Mouse (Mus musculus) forelimb bud, embryonic 11.5 days (tissue): Measurements from ENCODE around the gene Ccdc185.

Experiments
- DNase-seq: peaks from one replicate; pipeline ENCODE4 v3.0.0-alpha.2; 2012; ENCODE audit warnings: low read depth, low spot score

Gene Ccdc185

GRCm38 (mm10) chr1:182747081-182747480 lies 1.9 kb downstream of the Ccdc185 start:
- DNase-seq, result no peak

DNA sequence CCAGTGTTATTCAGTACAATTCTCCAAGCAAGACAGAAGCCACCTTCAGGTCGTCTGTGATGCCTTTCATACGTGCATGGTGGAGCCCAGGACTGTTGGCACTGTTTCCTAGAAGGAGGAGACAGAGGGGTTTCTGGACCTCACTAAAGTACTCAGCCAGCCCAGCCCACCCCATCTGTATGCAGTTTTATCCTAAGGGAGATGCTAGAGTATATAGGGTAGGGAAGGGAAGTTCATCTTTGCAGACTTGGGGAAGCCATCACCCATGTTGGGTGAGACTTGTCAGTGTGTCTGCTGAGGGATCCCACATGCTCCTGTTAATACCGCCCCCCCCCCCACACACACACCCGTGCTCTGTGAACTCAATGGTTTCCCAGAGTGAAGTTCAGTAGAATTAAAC lies 13.1 kb downstream of the Ccdc185 start:
- no peak for DNase-seq

DNA sequence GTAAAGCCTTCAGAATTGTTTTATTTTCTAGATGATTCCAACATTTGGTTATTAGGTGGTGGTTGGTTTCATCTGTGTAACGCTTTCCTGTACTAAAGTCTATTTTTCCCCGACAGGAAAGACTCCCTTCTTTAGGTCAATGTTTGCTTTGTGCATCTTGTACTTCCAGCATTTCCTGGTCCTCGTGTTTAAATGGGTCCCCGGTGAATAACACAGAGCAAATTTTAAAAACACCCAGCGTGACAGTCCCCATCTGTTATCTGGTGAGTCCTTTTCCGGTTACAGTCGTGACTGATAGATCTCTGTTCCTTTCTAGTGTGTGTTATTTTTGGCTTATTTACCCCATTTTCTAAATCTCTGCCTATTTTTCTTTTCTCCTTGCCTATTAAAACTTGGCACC lies 16.3 kb downstream of the Ccdc185 start:
- DNase-seq, result no peak

- DNase-seq, result no peak
These were observed 20.0 kb downstream of the Ccdc185 start for GRCm38 (mm10) chr1:182729002-182729401.

GRCm38 (mm10) chr1:182727541-182727940 lies 21.4 kb downstream of the Ccdc185 start:
- DNase-seq, result no peak

DNA sequence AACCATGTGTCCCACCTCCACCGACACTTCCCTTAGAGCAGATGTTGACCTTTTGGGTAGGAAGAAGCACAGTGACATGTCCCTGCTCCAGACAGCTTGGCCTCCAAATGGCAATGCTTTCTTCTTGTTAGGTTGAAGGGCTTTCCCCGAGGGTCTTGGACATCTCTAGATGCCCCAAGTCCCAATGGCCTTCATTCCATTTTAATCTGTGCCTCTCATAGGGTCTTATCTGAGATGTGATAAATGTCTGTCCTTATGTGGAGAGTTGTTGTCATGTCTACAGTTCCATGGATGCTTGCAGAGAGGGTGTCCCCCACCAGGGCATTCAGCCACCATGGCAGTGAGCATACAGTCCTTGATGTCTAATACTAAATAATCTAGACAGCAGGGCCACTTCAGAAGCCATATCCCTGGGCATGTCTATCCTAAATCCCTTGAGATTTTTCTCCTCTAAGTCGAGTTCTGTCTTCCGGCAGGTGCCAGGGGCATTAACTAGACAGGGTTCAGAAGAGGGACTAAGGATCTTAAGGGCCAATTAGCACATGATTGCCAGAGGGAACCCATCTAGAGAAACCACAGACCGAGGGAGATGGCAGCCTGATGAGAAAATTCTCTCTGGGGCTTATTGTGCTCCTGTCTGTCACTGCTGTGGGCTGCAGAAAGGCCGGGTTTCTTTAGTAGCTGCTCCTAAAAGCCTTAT lies 34.6 kb downstream of the Ccdc185 start:
- no peak for DNase-seq

- no peak for DNase-seq
These were observed 37.5 kb downstream of the Ccdc185 start for GRCm38 (mm10) chr1:182711360-182711933.

GRCm38 (mm10) chr1:182707459-182707858 lies 41.5 kb downstream of the Ccdc185 start:
- DNase-seq, result no peak

GRCm38 (mm10) chr1:182704882-182705281 lies 44.1 kb downstream of the Ccdc185 start:
- DNase-seq, result no peak

DNA sequence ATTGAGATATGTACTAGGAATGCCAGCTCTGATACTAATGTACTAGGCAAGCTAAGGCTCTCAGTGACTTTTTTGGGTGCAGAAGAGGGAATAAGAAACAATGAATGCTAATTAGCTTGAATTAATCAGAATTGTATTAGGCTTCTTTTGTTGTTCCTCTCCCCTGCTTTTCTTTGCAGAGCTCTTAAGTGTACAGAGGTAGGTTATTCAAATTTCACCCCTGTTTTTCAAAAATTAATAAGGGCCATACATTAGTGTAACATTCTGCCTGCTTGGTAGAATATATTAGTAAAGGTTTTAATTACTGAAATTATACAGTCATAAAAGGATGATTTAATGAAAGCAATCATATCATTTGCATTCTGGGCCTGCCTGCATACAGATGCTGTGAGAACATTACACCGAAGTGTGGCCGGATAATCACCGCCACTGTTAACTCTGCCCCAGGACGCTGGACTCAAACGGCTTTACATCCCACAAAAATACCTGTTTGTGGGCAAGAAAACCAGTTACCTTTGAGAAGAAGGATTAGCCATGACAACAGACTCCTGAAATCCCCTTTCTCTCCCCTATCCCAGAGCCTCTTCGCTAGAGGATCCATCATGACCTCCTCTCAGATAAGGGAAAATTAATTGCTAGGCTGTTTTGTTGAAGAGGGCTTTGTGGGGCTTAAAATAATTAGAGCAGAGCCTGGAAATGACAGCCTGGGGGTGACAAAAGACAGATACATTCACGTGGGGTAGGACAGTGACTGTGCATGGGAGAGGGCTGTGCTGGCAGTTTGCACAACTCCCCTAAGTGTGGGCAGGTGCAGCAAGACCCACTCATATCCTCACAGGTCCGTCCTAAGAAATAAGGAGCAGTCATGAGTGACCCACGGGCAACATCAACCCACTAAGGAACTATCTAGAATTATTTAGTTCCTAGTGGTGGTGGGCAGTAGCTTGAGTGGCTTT lies 49.3 kb downstream of the Ccdc185 start:
- no peak for DNase-seq
